Mouse (Mus musculus): ENCODE results near the gene A2ml1. TPM values are rescaled to one million over a fixed set of nuclear protein-coding genes. Genes with fewer than 3 reads are reported as not detected.
A peak's percentile ranks its signal among the peaks of the same experiment; 100 is the strongest.

Gene A2ml1
- total RNA-seq, 2 experiments from 2014 or later, result 2.4 TPM; not detected in 1

DNA sequence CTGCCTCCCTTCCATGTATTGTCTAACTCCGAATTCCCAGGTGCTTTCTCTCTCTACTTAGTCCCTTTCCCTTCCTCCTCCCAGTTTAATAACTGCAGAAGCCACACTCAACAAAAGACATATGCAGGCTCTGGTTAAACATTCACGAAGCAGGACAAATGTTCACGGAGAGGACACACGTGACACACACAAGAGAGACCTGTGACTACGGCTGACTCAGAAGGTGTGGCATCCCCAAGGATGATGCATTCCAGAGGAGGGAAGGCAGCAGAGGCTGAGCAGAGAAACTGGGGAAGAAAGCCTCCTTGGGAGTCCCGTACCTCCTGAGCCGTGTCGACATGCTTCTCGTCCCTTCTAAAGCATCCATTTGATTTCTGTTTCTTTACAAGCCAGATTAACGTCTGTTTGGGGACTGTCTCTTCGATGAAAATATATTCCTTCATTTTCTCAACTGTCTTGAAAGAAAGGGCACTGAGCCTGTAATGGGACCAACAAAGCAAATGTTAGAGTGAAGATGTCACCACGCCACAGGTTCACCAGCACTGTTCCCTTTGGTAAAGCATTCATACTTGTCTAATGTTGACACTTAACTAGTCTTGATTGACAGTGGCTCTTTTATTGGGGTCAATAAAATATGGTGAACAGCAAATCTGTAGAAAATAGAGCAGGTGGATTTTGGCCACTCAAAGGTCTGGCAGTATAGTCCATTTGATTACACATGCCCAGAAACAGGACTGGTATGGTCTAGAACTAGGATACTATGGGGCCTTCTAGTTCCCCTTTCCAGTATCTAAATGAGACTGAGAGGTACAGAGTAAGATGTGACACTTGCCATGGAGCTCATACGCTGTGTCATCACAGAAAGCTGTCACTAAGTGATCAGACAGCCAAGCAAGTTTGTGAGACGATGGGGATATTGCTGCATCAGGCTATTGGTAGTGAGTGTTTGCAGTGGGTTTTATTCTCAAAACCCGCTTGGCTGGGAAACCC lies 31.6 kb downstream of the A2ml1 start:
- DNase-seq, result no peak

DNA sequence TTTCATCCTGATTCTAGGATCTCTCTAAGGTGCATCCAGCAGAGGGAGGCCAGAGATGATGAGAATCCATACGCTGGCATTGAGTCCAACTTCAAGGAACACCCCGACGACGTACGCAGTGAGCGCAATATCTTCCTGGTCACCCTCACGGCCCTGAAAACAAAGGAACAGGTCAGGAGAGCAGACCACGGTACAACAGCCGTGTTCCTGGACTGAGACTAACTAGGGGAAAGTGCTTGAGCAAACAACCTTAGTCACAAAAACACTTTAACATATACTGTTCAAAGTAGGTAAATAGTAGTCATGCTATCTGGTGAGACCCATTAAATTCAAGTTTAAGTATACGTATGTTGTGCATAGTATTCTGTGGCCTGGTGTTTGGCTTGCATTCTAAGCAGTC lies 32.9 kb downstream of the A2ml1 start:
- DNase-seq, result no peak

DNA sequence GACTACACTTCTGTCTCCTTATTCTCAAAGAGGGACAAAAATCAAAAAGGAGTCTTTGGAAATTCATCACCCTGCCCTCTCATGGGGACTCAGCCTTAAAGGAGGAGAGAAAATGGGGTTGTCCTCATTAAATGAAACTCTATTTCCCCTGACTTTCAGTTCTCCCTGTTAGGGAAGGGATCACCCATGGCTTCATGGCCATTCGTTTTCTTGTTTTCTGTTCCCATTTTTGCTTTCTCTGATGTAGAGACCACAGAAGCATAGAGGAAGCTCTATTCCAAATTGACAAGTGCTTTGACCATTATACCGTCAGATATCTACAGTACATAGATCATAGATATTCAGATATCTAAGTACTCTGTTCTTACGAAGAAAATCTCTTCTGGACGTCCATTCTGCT lies 36.0 kb downstream of the A2ml1 start:
- no peak for DNase-seq

GRCm38 (mm10) chr6:128543226-128543625 lies 38.2 kb downstream of the A2ml1 start:
- DNase-seq, result no peak

DNA sequence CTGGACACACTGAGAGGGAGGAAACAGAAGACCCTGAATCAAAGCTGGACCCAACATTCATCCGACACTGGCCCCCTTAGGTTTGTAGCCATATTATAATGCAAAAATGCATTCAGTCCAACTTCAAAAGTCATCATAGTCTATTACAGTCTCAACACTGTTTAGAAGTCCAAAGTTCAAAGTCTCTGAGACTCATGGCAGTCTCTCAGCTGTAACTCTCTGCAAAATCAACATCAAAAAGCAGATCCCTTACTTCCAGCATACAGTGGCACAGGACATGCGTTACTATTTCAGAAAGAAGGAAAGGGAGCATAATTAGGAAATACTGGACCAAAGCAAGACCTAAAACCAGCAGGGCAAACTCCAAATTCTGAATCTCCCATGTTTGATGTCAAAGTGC lies 46.2 kb downstream of the A2ml1 start:
- no peak for DNase-seq

GRCm38 (mm10) chr6:128533296-128533695 lies 48.1 kb downstream of the A2ml1 start:
- no peak for DNase-seq

DNA sequence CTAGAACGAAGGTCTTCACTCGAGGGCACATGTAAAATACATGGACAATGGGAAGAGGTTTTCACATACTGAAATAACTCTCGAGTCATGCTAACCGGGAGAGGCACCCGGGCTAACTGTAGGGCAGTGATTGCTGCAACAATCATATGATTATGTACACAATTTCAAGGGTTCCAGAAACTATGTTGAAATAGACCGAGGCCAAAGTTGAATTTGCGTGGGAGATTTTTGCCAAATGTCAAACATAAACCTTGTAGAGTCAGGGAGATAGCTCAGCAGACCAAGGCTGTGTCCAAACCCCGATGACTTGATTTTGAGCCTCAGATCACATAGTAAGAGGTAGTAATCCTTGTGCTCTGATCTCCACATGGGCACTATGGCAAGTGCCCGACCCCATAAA lies 48.7 kb downstream of the A2ml1 start:
- DNase-seq, result no peak

DNA sequence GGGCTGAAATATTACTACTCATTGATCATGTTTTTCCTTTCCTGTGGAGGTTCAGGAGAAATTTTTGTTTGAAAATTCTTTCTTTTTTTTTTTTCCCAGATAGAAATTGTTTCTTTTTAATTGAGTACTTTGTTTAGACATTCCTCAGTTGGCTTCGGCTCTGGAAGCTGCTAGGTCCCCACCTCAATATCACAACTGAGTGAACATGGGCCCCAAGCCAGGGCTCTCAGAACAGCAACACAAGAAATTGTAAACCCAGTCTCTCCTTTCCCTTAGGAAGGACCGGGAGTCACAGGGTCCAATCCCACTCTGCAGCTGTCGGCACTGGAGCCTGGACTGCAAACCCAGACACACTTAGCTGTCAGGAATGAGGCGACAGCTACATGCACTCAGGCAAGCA lies 52.9 kb downstream of the A2ml1 start:
- no peak for DNase-seq

- DNase-seq, result no peak
These were observed 54.3 kb downstream of the A2ml1 start for GRCm38 (mm10) chr6:128527110-128527509.

- no peak for DNase-seq
These were observed 54.8 kb downstream of the A2ml1 start, which contains the start of gene Pzp for GRCm38 (mm10) chr6:128526601-128527000. Pzp (minus strand) TSS chr6:128526720.

- DNase-seq, result no peak
These were observed 55.6 kb downstream of the A2ml1 start for GRCm38 (mm10) chr6:128525801-128526200.

- DNase-seq, result no peak
These were observed 58.0 kb downstream of the A2ml1 start for GRCm38 (mm10) chr6:128523360-128523759.

DNA sequence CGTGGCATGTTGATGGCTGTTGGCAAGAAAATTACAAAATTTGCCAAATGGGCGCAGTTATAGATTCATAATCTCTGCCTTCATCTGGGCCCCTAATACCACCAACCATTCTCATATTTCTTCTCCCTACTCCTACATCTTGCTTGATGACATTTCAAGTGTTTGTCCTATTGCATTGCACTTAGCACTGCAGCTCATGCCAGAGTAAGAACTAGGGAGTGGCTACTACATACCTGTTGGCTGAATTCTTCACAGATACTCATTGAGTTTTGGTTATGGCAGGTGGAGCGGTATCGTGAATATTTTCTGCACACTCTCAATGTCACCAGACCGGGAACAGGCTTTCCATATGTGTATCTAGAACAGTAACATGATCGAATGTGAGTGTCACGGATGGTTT lies 62.2 kb downstream of the A2ml1 start:
- no peak for DNase-seq

DNA sequence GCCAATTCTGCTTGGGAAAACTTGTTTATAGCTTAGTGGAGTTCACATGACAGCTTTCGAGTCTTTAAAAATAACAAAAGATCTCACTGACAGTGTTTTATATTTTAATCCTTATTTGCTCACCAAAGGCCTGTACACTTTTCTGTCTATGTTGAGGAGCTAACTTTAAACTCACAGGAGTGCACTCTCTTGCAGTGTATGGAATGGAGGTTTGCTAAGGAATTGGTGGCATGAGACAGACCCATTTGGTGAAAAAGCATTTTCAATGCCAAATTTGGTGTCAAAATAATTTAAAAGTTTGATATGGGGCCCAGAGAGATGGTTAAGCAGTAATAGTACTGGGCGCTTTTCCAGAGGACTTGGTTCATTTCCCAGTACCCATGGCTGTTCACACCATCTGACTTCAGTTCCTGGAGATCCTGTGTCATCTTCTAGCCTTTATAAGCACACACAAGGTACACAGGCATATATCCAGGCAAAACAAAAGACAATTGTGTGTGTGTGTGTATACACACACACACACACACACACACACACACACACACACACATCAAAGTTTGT lies 75.7 kb downstream of the A2ml1 start:
- DNase-seq, result no peak

DNA sequence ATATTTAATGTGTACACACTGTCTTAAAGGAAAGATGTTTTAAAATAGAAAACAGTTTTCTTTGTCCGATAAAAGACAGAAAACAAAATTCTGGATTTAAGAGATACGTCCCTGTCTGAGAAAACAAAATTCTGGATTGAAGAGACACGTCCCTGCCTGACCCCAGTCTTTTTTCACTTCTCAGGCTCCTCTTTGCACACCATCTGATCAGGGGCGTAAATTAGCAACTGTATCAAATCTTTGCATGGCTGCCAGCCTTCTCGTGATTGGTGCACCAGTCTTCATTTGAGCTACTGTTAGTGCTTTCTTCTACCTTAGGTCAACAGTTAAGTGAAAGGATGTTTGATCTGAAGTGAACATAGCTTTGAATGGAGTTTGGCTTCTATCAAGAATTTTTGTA lies 76.7 kb downstream of the A2ml1 start:
- DNase-seq, result no peak

DNA sequence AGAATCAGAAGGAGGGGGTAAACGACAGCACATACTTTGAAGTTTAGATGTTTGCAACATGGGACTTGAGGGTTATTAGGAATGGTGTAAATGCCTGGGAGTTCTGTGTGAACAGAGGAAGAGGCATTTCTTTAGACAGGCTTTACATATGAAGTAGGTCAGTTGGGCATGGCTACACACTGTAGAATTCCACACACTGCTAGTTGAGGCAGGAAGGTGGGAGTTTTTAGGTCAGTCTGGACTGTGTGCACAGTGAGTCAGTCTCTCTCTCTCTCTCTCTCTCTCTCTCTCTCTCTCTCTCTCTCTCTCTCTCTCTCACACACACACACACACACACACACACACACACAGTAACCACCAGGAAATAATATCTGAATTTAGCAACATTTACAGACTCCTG lies 86.1 kb downstream of the A2ml1 start:
- no peak for DNase-seq

DNA sequence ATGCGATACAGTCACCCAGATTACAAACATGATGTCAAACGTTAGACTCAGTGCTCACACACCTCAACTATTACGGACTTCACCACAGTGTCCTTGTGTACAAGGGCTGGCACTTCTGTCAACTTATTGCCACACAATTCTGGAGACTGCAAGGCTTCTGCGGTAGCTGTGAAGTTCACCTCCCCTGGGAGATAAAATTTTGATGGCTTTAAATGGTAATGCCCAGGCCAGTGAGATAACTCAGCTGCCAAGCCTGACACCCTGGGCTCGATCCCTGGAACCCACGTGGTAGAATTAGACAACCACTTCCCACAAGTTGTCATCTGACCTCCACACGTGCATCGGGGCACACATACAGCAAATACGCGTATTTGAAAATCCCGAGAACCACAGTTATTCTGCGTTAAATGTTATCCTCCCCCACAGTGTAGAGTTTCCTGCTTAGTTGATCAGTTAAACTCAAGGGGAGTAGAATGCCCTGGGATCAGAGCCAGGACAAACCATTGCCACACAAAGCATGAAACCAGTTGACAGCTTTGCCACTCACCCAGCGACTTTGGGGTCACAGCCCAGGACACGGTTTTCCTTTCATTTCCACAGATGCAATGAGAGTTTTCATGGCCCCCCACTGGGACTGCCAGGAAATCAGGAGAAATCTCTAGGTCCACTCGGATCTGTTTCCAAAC lies 86.6 kb downstream of the A2ml1 start:
- DNase-seq, result peak; percentile 29 to 43

GRCm38 (mm10) chr6:128491916-128492315 lies 89.5 kb downstream of the A2ml1 start:
- DNase-seq, result no peak

GRCm38 (mm10) chr6:128490141-128490540 lies 91.3 kb downstream of the A2ml1 start:
- DNase-seq, result no peak

Data from heart, adult 18-20 months (tissue).